9 mouse cellular contexts compared by ENCODE assay signal in genomic region chr5:138757135-138757534, GRCm38 (mm10). TPM values are rescaled to one million over a fixed set of nuclear protein-coding genes. Genes with fewer than 3 reads are reported as not detected.
DNase-seq lines count a peak whose midpoint lies in the region; ATAC-seq and TF ChIP-seq lines count a peak whose summit lies in the region.
"Had no signal": no experiment of that assay in that cellular context is flagged by ENCODE, and none has a peak within 500 bp of the region (broad histone marks: within the 10 kb centered on the region; RNA-seq: fewer than 3 reads in every experiment).

No protein-coding gene starts in this region.

- peak overlapping the region; percentile 10 for H3K9ac ChIP-seq in kidney, embryonic 16.5 days (replicated peaks; ENCODE audit: low read length)
- H3K9ac ChIP-seq in forebrain, embryonic 11.5 days (ENCODE audit: low read length) = peak overlapping the region; percentile 80
- no peak overlapping the region for H3K9ac ChIP-seq in limb, embryonic 14.5 days (ENCODE audit: low read depth, low read length, severe bottlenecking)
- peak overlapping the region; percentile 77 for H3K9ac ChIP-seq in neural tube, embryonic 11.5 days (ENCODE audit: low read length)

- H3K4me2 ChIP-seq in kidney, embryonic 16.5 days (replicated peaks; ENCODE audit: low read depth, low read length) = peak overlapping the region; percentile 96
- peak overlapping the region; percentile 98 for H3K4me2 ChIP-seq in forebrain, embryonic 11.5 days (ENCODE audit: low read depth, low read length, severe bottlenecking)
- peak overlapping the region; percentile 97; the same call in 1 of the 2 replicates for H3K4me2 ChIP-seq in limb, embryonic 14.5 days (replicated peaks; ENCODE audit: low read depth, low read length, severe bottlenecking)
- H3K4me2 ChIP-seq in neural tube, embryonic 11.5 days (ENCODE audit: low read depth) = peak overlapping the region; percentile 97

- H3K4me3 ChIP-seq in kidney, embryonic 16.5 days (ENCODE audit: low read length) = peak overlapping the region; percentile 74
- no peak overlapping the region for H3K4me3 ChIP-seq in forebrain, embryonic 11.5 days (ENCODE audit: low read depth, low read length)
- no peak overlapping the region for H3K4me3 ChIP-seq in limb, embryonic 14.5 days (replicated peaks; ENCODE audit: low read length)
- H3K4me3 ChIP-seq in neural tube, embryonic 11.5 days (ENCODE audit: low read depth, low read length) = peak overlapping the region; percentile 59

- DNase-seq in kidney, postnatal 25 days = no peak
- DNase-seq in forebrain, embryonic 11.5 days (ENCODE audit: low spot score) = no peak
- DNase-seq in limb, embryonic 14.5 days (ENCODE audit: low spot score) = no peak
- DNase-seq in neural tube, embryonic 11.5 days (ENCODE audit: low spot score) = no peak
- no peak for DNase-seq in layer of hippocampus, adult 9-11 months
- no peak for DNase-seq in thymus, postnatal 4 days
- DNase-seq in frontal cortex, postnatal 36 days (ENCODE audit: low spot score in 2 of 2) = no peak
- DNase-seq: embryo, embryonic 11 days had no signal

- peak overlapping the region; percentile 82 for H3K27ac ChIP-seq in kidney, embryonic 16.5 days (ENCODE audit: low read length)
- H3K27ac ChIP-seq in forebrain, embryonic 11.5 days (ENCODE audit: low read depth, low read length) = no peak overlapping the region
- H3K27ac ChIP-seq in limb, embryonic 14.5 days (replicated peaks; ENCODE audit: low read depth, low read length) = no peak overlapping the region
- H3K27ac ChIP-seq in neural tube, embryonic 11.5 days (ENCODE audit: low read depth, low read length) = peak overlapping the region; percentile 71; the same call in 1 of the 2 replicates

- TF ChIP-seq POLR2A in limb, embryonic 14.5 days (IDR thresholded peaks at IDR 0.05; ENCODE audit: borderline replicate concordance, extremely low read depth, insufficient read depth, insufficient read length) = no peak

- peaks cover 18% of the 10 kb centered on the region; the same call in 1 of the 2 replicates for H3K36me3 ChIP-seq in kidney, embryonic 16.5 days (ENCODE audit: insufficient read depth, low read length)
- H3K36me3 ChIP-seq in forebrain, embryonic 11.5 days (ENCODE audit: control insufficient read depth, insufficient read depth, low read length) = no peaks in the 10 kb centered on the region
- H3K36me3 ChIP-seq in limb, embryonic 14.5 days (ENCODE audit: control insufficient read depth, insufficient read depth, low read length) = no peaks in the 10 kb centered on the region
- no peaks in the 10 kb centered on the region for H3K36me3 ChIP-seq in neural tube, embryonic 11.5 days (ENCODE audit: control insufficient read depth, insufficient read depth, low read length)

- no peak for ATAC-seq in kidney, embryonic 16.5 days (ENCODE audit: low FRiP score, low TSS enrichment)
- ATAC-seq in forebrain, embryonic 11.5 days (replicated peaks; ENCODE audit: low FRiP score) = no peak
- ATAC-seq in limb, embryonic 14.5 days (ENCODE audit: low FRiP score, low read depth) = no peak
- no peak for ATAC-seq in neural tube, embryonic 11.5 days (ENCODE audit: insufficient read depth, low FRiP score, low TSS enrichment)

- H3K27me3 ChIP-seq in kidney, embryonic 16.5 days (ENCODE audit: insufficient read depth, low read length) = 0 out of 2 replicates have a peak, but pooled peaks cover 5% of the 10 kb centered on the region
- H3K27me3 ChIP-seq in forebrain, embryonic 11.5 days (ENCODE audit: control insufficient read depth, insufficient read depth, low read length) = peaks cover 17% of the 10 kb centered on the region
- H3K27me3 ChIP-seq in limb, embryonic 14.5 days (ENCODE audit: control insufficient read depth, insufficient read depth, low read length) = peaks cover 53% of the 10 kb centered on the region
- peaks cover 5% of the 10 kb centered on the region; the same call in 1 of the 2 replicates for H3K27me3 ChIP-seq in neural tube, embryonic 11.5 days (ENCODE audit: control insufficient read depth, insufficient read depth, low read length)

- peaks cover 37% of the 10 kb centered on the region for H3K4me1 ChIP-seq in kidney, embryonic 16.5 days (ENCODE audit: insufficient read depth, low read length)
- H3K4me1 ChIP-seq in forebrain, embryonic 11.5 days (replicated peaks; ENCODE audit: control insufficient read depth, insufficient read depth, low read length) = peaks cover 10% of the 10 kb centered on the region; the same call in 1 of the 2 replicates
- peaks cover 22% of the 10 kb centered on the region for H3K4me1 ChIP-seq in limb, embryonic 14.5 days (ENCODE audit: control insufficient read depth, insufficient read depth, low read length)
- H3K4me1 ChIP-seq in neural tube, embryonic 11.5 days (ENCODE audit: control insufficient read depth, insufficient read depth, low read length) = peaks cover 19% of the 10 kb centered on the region

- WGBS in kidney, embryonic 16.5 days = 53% methylated on average over 6 of the region's 6 CpGs
- WGBS in forebrain, embryonic 11.5 days = 58% methylated on average over 6 of the region's 6 CpGs
- 67% methylated on average over 6 of the region's 6 CpGs for WGBS in limb, embryonic 14.5 days
- 65% methylated on average over 6 of the region's 6 CpGs for WGBS in neural tube, embryonic 11.5 days

- no peaks in the 10 kb centered on the region for H3K9me3 ChIP-seq in kidney, embryonic 16.5 days (ENCODE audit: low read length)
- no peaks in the 10 kb centered on the region for H3K9me3 ChIP-seq in forebrain, embryonic 11.5 days (ENCODE audit: control insufficient read depth, low read length)
- no peaks in the 10 kb centered on the region for H3K9me3 ChIP-seq in limb, embryonic 14.5 days (ENCODE audit: control insufficient read depth, low read length)
- H3K9me3 ChIP-seq in neural tube, embryonic 11.5 days (ENCODE audit: control insufficient read depth, low read length) = no peaks in the 10 kb centered on the region

RNA-seq across cellular contexts. Expression of gene Fam20c, which starts 2.8 kb away (rescaled TPM):
- polyA plus RNA-seq in kidney, embryonic 16.5 days (2015; fragmentation: Nextera tagmentation; extraction: Ambion mirVana) = 18.2 and 20.8 TPM in 2 replicates
- polyA plus RNA-seq in forebrain, embryonic 11.5 days (2014; fragmentation: Nextera tagmentation; extraction: Ambion mirVana) = 11.2 and 14.4 TPM in 2 replicates
- 10.6 and 12.3 TPM in 2 replicates for polyA plus RNA-seq in limb, embryonic 14.5 days (2012; rRNA removed)
- polyA plus RNA-seq in limb, embryonic 14.5 days (2014; fragmentation: Nextera tagmentation; extraction: Ambion mirVana) = 8.5 and 10.9 TPM in 2 replicates
- 25.5 and 28.2 TPM in 2 replicates for polyA plus RNA-seq in neural tube, embryonic 11.5 days (2014; fragmentation: Nextera tagmentation; extraction: Ambion mirVana)

Comparison
In these comparisons a context has a peak if more than half of its experiments do, and no peak if none do; other contexts are left out.
1. H3K27ac ChIP-seq: peak in kidney, embryonic 16.5 days (single experiment) and neural tube, embryonic 11.5 days (single experiment); none in forebrain, embryonic 11.5 days (single experiment) and limb, embryonic 14.5 days (single experiment).
2. H3K4me3 ChIP-seq: peak in kidney, embryonic 16.5 days (single experiment) and neural tube, embryonic 11.5 days (single experiment); none in forebrain, embryonic 11.5 days (single experiment) and limb, embryonic 14.5 days (single experiment).
3. Peak in every context shown above with its lines, with median percentiles within 50 percentile points of each other: H3K4me2 ChIP-seq.